Mouse (Mus musculus): ENCODE measurements at regions not wholly inside any gene's neighbourhood (a gene's known extent, or its start where the extent isn't known, plus 50 kb on each side); places are given as distances from the start of the nearest gene placed in this dataset.

DNA sequence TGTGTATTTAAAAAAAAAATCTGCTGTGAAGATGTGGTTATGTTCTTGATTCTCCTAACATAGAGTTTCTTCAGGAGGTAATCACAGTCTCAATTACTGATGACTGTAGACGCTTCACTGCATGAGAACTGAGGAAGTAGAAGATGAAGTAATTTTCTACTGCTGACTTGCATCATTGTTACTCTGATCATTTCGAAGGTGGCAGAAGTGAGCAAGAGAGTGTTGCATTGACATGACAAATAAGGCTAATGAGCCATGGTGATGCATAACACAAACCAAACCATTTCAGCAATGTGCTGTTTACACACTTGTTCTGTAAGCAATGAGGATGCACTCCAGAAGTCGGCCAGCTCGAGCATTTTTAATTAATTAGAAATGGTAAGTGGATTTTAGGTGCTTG is 138.6 kb downstream of the St8sia4 start:
- TF ChIP-seq POLR2A (IDR thresholded peaks at IDR 0.05; ENCODE audit: borderline replicate concordance, control insufficient read depth, low read depth, low read length) (no peak), CTCF (IDR thresholded peaks at IDR 0.05; ENCODE audit: control insufficient read depth, insufficient read depth, low read length) (no peak)
